Mouse (Mus musculus): Measurements from ENCODE around the gene Mrgprf.

Mrgprf gene

DNA sequence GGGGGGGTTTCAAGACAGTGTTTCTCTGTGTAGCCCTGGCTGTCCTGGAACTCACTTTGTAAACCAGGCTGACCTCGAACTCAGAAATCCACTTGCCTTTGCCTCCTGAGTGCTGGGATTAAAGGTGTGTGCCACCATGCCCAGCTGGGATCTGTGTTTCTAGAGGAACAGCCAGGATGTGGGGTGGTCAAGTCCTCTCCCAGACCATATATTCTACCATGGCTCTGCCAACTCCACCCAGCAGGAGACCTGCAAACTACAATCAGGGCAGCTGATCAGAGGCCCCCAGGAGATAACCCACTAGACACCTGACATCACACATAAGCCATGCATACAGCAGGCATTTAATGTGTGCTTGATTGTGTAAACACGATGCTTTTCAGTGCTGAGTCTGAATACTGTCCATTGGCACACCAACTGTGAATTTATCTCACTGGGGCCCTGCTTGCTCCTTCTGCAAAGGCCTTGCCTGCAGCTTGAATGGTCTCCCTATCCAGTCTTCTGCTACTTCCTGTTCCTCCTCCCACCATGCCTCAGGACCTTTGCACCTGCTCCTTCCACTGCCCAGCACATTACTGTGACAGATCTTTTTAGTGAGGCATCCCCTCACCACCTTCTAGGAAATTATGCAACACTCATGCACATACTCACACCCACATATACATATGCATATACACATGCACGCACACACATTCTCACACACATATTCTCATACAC, 35.1 kb downstream of the Mrgprf start:
- DNase-seq (ENCODE audit: low read depth): no peak

GRCm38 (mm10) chr7:145337889-145338288, 37.3 kb downstream of the Mrgprf start:
- no peak for DNase-seq (ENCODE audit: low read depth)

DNA sequence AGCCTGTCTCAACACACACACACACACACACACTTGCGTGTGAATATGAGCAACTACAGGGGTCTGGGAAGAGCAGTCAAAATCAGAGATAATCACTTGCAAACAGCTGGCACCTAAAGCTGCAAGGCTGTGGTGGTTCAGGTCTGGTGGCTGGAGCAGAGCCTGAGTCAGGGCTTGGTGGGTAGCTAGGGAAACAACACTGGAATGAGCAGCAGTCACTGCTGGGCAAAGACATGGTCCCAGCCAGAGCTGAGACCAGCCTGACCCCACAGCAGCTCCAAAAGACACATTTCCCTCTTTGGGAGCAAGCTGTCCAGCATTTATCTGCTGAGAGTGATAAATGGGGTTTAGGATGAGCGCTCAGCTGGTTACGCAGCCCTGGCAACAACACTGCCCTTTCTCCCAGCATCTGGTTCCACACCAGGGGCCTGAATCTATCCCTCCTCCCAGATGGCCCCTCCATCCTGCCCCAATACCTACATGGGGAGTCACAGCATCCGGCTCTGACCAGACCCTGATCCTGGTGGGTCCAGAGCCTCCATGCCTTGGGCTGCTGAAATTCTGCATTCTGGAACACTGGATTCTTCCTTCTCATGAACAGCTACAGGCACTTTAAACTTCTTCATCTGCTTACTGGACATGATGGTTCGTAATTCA, 39.7 kb downstream of the Mrgprf start:
- no peak for DNase-seq (ENCODE audit: low read depth)

All from induced T-regulatory cell, adult 2 months (primary cell).